Mouse (Mus musculus) heart, embryonic 14.5 days (tissue): ENCODE data around the gene Fes. TPM values are rescaled to one million over a fixed set of nuclear protein-coding genes. Genes with fewer than 3 reads are reported as not detected.
A peak's percentile ranks its signal among the peaks of the same experiment; 100 is the strongest.

Experiments used
- ATAC-seq: fragments of 200-750 bp; cut with Nextera tagmentation; 2 replicates; pipeline ENCODE4 v1.8.0; 2017; ENCODE audit warnings: low read depth, moderate TSS enrichment; ENCODE audit not compliant: insufficient number of reproducible peaks, insufficient read depth, low FRiP score
- H3K27ac ChIP-seq, 2 experiments: fragments of 200-500 bp in 1 of 2; fragments of 300-500 bp in 1 of 2; sonication (generic) in 1 of 2; replicated peaks in 1 of 2; 2 replicates each; pipeline ENCODE4 v1.5.1; 2012 to 2014; ENCODE audit warnings: low read depth in 2 of 2, low read length in 2 of 2, control low read depth in 1 of 2, mild to moderate bottlenecking in 1 of 2, mixed read lengths in 1 of 2; ENCODE audit not compliant: control insufficient read depth in 1 of 2, insufficient read depth in 1 of 2
- H3K27me3 ChIP-seq: fragments of 300-500 bp; sonication (generic); 2 replicates; pipeline ENCODE4 v1.6.1; 2014; ENCODE audit warnings: mild to moderate bottlenecking, low read length, control low read depth; ENCODE audit not compliant: control insufficient read depth, insufficient read depth
- H3K36me3 ChIP-seq: fragments of 300-500 bp; sonication (generic); 2 replicates; pipeline ENCODE4 v1.6.1; 2014; ENCODE audit warnings: mild to moderate bottlenecking, control low read depth, low read length, mixed read lengths; ENCODE audit not compliant: control insufficient read depth, insufficient read depth
- H3K4me1 ChIP-seq, 2 experiments: fragments of 200-500 bp in 1 of 2; fragments of 300-500 bp in 1 of 2; sonication (generic) in 1 of 2; 2 replicates each; pipeline ENCODE4 v1.6.1; 2012 to 2014; ENCODE audit warnings: low read length in 2 of 2, control low read depth in 1 of 2, mixed read lengths in 1 of 2; ENCODE audit not compliant: control insufficient read depth in 2 of 2, insufficient read depth in 2 of 2
- H3K4me2 ChIP-seq: fragments of 300-500 bp; sonication (generic); 2 replicates; pipeline ENCODE4 v1.6.1; 2014; ENCODE audit warnings: mild to moderate bottlenecking, low read length
- H3K4me3 ChIP-seq, 2 experiments: fragments of 200-500 bp in 1 of 2; fragments of 300-500 bp in 1 of 2; sonication (generic) in 1 of 2; 2 replicates each; pipeline ENCODE4 v1.5.1; 2012 to 2014; ENCODE audit warnings: low read length in 2 of 2, mild to moderate bottlenecking in 2 of 2, control low read depth in 1 of 2, low read depth in 1 of 2, moderate library complexity in 1 of 2; ENCODE audit not compliant: control insufficient read depth in 1 of 2, insufficient read depth in 1 of 2
- H3K9ac ChIP-seq: fragments of 300-500 bp; sonication (generic); 2 replicates; pipeline ENCODE4 v1.6.1; 2014; ENCODE audit warnings: mild to moderate bottlenecking, low read length
- H3K9me3 ChIP-seq: fragments of 300-500 bp; sonication (generic); 2 replicates; pipeline ENCODE4 v1.6.1; 2016; ENCODE audit warnings: low read length, control low read depth; ENCODE audit not compliant: control insufficient read depth
- WGBS: fragments of 180-500 bp; shearing (Covaris S2); extraction: QIAGEN DNeasy Blood & Tissue Kit; methylation state at CpG from one replicate; pipeline ENCODE4 v1.1.7; 2014; 5-methylcytosine and 5-hydroxymethylcytosine counted together
- polyA plus RNA-seq: library from polyadenylated mRNA; unstranded; fragments of >200 nt; fragmentation: Nextera tagmentation; extraction: Ambion mirVana; gene quantifications from 2 replicates; pipeline ENCODE4 v1.2.1, GENCODE M21; 2014

Fes gene
- polyA plus RNA-seq, 1 experiment from 2014 or later, result 12.3 TPM

DNA sequence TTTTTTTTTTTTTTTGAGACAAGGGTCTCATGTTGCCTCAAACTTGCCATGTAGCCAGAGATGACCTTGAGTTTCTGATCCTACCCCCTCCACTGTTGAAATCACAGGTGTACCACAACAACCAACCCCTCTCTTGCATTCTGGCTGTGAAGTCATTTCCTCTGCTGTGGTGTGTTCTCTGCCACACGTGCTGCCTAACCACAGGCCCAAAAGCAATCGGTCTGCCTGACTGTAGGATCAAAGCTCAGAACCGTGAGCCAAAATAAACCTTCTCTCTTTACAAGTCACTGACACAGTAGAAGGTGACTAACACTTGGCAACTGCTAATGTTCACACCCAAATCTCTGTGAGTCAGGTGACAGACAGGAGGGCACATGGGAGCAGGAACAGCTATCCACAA is 27.3 kb downstream of the Fes start:
- Histone ChIP-seq H3K9me3 (0 out of 2 replicates have a peak, but pooled peaks cover 4% of the 10 kb centered on the region), H3K36me3 (peaks cover 96% of the 10 kb centered on the region), H3K4me1 (peaks cover 0 to 2% of the 10 kb centered on the region in 2 experiments; a peak in 1 of 4 replicates), H3K27ac (no peak overlapping the region), H3K9ac (no peak overlapping the region), H3K4me2 (no peak overlapping the region), H3K27me3 (no peaks in the 10 kb centered on the region), H3K4me3 (no peak overlapping the region)
- WGBS, result 50% methylated on average over 3 of the region's 3 CpGs
- ATAC-seq, result no peak

DNA sequence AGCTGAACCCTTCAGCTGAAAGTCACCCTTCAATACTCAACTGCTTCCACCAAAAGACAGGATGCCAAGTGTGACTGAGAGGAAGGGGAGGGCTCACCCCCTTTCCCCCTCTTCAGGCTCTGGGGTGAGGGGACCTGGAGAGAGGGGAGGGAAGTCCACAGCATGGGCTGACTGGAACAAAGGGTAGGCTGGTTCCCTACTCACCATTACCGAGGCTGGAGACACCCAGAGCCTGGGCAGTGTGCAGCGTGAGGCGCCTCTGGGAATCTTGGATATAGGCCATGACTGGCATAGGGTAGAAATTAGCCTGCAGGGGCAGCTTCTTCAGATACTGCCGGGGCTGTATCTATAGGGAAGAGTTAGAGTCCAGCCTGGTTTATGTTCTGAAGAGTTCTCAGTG is 29.7 kb downstream of the Fes start:
- Histone ChIP-seq H3K4me1 (peaks cover 0 to 2% of the 10 kb centered on the region in 2 experiments; a peak in 1 of 4 replicates), H3K36me3 (peaks cover 95% of the 10 kb centered on the region), H3K4me3 (no peak overlapping the region), H3K9ac (no peak overlapping the region), H3K27ac (peak overlapping the region in 1 of 2 experiments; percentile 44; a peak in 2 of 4 replicates), H3K4me2 (no peak overlapping the region), H3K9me3 (no peaks in the 10 kb centered on the region), H3K27me3 (no peaks in the 10 kb centered on the region)
- no peak for ATAC-seq
- 51% methylated on average over 4 of the region's 4 CpGs for WGBS

DNA sequence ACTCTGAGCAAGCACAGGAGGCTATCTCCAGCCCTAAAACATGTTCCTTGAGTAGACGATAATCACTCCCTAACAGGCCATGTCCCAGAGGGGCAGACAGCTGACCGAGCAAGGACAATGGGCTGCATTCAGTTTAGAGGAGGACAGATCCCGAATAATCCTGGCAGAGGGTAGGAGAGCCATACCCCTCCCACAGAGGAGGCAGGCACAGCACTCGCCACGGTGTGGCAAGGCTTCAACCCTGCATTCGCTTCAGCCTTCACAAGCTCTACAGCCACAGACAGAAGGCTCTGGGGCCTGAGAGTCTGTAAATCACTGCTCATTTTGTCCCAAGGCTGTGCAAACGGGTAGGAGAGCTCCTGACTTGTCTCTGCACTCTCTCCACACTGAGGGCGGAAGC is 30.6 kb downstream of the Fes start:
- Histone ChIP-seq H3K4me2 (no peak overlapping the region), H3K4me3 (no peak overlapping the region), H3K9me3 (no peaks in the 10 kb centered on the region), H3K9ac (no peak overlapping the region), H3K27ac (peak overlapping the region; percentile 56 to 71), H3K4me1 (peaks cover 0 to 2% of the 10 kb centered on the region in 2 experiments; a peak in 1 of 4 replicates), H3K36me3 (peaks cover 94% of the 10 kb centered on the region), H3K27me3 (no peaks in the 10 kb centered on the region)
- ATAC-seq, result peak; percentile 20; the same call in 1 of the 2 replicates
- 67% methylated on average over 8 of the region's 8 CpGs for WGBS

DNA sequence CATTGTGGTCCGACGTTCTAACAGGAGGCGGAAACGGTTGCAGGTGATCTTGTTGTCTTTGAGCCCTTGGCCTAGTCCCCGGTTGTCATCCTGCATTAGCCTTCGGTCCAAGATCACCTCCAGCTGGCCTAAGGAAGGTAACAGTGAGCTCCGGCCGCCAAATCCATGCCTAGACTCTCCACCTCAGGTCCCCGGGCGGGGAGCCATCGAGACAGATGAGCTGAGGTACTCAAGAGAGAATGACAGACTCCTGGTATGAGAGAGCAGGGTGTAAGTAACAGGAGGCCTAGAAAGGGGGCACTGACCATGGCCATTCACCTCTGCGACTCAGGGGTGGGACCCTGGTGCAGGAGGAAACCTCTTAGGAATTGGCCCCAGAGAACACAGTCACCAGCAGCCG is 31.4 kb downstream of the Fes start:
- Histone ChIP-seq H3K9me3 (no peaks in the 10 kb centered on the region), H3K36me3 (peaks cover 92% of the 10 kb centered on the region), H3K4me3 (no peak overlapping the region), H3K9ac (no peak overlapping the region), H3K27ac (peak overlapping the region; percentile 53 to 56; a peak in 3 of 4 replicates), H3K4me1 (peaks cover 0 to 2% of the 10 kb centered on the region in 2 experiments; a peak in 1 of 4 replicates), H3K4me2 (no peak overlapping the region), H3K27me3 (no peaks in the 10 kb centered on the region)
- ATAC-seq, result no peak
- 77% methylated on average over 13 of the region's 13 CpGs for WGBS

DNA sequence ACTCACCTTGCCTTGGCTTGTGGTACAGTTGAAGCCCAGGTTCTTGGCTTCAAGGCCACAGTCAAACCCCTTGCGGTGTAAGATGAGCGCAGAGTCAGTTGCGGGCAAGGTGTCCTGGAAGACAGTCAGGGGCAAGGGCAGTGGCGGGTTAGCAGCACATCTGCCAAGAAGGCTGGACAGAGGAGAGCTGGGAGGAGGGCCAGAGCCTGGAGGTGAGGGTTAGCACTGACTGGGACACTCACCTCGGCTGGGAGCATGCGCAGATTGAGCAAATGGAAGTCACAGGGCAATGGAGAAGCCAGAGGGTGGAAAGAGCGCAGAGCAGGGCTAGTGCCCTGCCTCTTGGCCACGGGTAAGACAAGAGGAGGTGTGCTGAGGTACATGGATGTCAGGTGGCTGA is 34.8 kb downstream of the Fes start:
- 84% methylated on average over 8 of the region's 8 CpGs for WGBS
- Histone ChIP-seq H3K4me2 (no peak overlapping the region), H3K36me3 (peaks cover 76% of the 10 kb centered on the region), H3K9ac (no peak overlapping the region), H3K4me1 (peaks cover 0 to 2% of the 10 kb centered on the region in 2 experiments; a peak in 1 of 4 replicates), H3K27ac (no peak overlapping the region), H3K9me3 (no peaks in the 10 kb centered on the region), H3K4me3 (no peak overlapping the region), H3K27me3 (no peaks in the 10 kb centered on the region)
- ATAC-seq, result no peak

DNA sequence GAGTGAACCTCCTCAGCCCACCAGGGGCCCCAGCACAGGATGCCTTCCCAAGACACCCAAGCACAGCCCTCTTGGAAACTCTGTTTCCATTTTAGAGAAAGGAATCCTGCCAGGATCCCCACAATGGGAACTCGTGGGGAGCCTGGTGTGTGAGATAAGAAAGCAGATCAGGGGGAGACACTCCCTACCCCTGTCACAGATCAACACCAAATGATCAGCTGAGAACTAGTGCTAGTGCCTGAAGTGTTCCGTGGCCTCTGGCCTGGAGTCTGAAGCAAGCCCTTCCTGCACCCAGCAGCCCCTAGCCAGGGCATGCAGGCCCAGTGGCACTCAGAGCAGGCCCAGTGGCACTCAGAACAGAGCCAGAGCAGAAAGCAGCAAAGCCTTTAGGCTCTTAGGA is 36.9 kb downstream of the Fes start:
- ATAC-seq, result no peak
- 52% methylated on average over 2 of the region's 2 CpGs for WGBS
- no peaks in the 10 kb centered on the region for H3K27me3 ChIP-seq
- H3K9me3 ChIP-seq, result no peaks in the 10 kb centered on the region
- no peak overlapping the region for H3K4me3 ChIP-seq
- H3K27ac ChIP-seq, result no peak overlapping the region
- no peak overlapping the region for H3K4me2 ChIP-seq
- H3K9ac ChIP-seq, result no peak overlapping the region
- peaks cover 54% of the 10 kb centered on the region for H3K36me3 ChIP-seq
- H3K4me1 ChIP-seq, result peaks cover 2% of the 10 kb centered on the region in 2 experiments; a peak in 2 of 4 replicates

DNA sequence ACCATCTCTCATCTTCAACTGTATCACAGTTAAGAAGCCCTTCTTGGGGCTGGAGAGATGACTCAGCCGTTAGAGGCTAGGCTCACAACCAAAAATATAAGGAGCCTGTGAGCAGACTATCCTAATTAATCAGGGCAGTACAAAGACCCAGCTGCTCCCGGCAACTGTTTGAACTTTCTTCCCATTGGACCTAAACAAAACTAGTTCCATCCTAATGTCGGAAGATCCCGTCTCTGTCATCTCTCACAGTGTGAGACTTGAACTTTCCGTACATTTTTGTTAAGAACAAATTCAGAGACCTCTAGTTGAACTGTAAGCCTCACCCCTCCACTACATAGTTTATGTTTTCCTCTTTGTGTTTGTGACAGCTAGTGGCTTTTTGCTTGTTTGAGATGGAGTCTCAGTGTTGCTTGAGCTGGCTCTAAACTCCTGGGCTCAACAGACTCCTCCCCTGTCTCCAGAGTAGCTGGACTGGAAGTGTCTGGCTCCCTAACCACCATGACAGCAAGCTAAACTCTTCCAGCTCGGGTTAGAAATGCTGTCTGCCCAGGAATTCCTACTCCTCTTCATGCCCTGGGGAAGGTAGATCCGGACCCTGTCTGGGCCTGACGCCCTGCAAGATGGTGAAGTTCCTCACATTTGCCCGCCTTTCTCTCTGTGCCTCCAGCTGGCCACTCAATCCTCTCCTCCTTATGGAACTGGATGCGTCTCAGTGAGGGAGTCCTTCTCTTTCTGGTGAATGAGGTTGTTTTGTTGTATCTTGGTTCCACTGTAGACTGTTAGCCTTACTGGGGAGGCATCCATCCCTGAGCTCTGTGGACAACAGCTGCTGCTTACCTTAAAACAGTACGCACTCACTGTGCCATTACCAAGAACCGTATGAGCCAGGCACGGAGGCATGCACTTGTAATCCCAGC is 39.8 kb downstream of the Fes start:
- ATAC-seq, result no peak
- WGBS, result 64% methylated on average over 13 of the region's 13 CpGs

More for the DNA sequence above, 39.8 kb downstream of the Fes start:
- H3K4me2 ChIP-seq, result no peak overlapping the region
- peaks cover 7 to 9% of the 10 kb centered on the region in 2 experiments for H3K4me1 ChIP-seq
- no peaks in the 10 kb centered on the region for H3K9me3 ChIP-seq
- no peak overlapping the region for H3K9ac ChIP-seq
- no peak overlapping the region for H3K27ac ChIP-seq
- no peak overlapping the region for H3K4me3 ChIP-seq
- peaks cover 31% of the 10 kb centered on the region for H3K36me3 ChIP-seq
- H3K27me3 ChIP-seq, result no peaks in the 10 kb centered on the region
